Mouse (Mus musculus): ENCODE results near the gene Ccdc125. TPM values are rescaled to one million over a fixed set of nuclear protein-coding genes. Genes with fewer than 3 reads are reported as not detected.
"Not testable (repeated sequence)": the region's sequence is repeated elsewhere in the genome, so short reads cannot be mapped to it uniquely, and the experiment has no call there.

The Ccdc125 gene
- polyA plus RNA-seq, 1 experiment from 2014 or later: 4.9 TPM

DNA sequence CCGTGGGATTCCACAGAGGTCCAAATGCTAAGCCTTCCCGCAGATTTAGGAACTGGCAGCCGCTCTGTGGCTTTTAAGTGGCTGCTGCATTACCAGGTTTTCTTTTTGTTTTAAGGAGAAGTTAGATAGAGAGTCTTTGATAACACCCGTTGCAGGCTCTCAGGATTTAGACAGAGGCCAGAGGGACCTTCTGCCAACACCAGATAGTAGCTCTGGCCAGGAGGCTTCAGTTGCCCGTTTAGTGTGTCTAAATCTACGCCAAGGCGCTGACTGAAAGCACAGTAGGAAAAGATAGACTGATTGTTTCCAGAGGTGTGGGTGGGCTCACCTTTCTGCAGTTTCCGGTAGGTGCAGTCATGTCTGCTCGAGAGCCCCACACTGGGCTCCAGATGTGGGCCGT lies 55.7 kb downstream of the Ccdc125 start:
- Histone ChIP-seq H3K9ac (ENCODE audit: low read length) (no peak overlapping the region), H3K27ac (replicated peaks) (no peak overlapping the region), H3K9me3 (ENCODE audit: control insufficient read depth, low read length) (no peaks in the 10 kb centered on the region), H3K4me2 (replicated peaks; ENCODE audit: low read depth) (no peak overlapping the region), H3K36me3 (ENCODE audit: control insufficient read depth, insufficient read depth, low read length) (peaks cover 8% of the 10 kb centered on the region; the same call in 1 of the 2 replicates), H3K27me3 (ENCODE audit: control insufficient read depth, insufficient read depth, low read length) (no peaks in the 10 kb centered on the region), H3K4me3 (ENCODE audit: low read depth, low read length) (no peak overlapping the region), H3K4me1 (replicated peaks; ENCODE audit: control insufficient read depth, insufficient read depth) (0 out of 2 replicates have a peak, but pooled peaks cover 3% of the 10 kb centered on the region)
- ATAC-seq (ENCODE audit: low FRiP score, low TSS enrichment): no peak
- no peak for TF ChIP-seq CTCF (IDR thresholded peaks at IDR 0.05; ENCODE audit: low read depth)
- no peak for TF ChIP-seq EP300 (optimal IDR thresholded peaks at IDR 0.05)
- no peak for DNase-seq (ENCODE audit: low spot score)
- WGBS: 87% methylated on average over 10 of the region's 10 CpGs

DNA sequence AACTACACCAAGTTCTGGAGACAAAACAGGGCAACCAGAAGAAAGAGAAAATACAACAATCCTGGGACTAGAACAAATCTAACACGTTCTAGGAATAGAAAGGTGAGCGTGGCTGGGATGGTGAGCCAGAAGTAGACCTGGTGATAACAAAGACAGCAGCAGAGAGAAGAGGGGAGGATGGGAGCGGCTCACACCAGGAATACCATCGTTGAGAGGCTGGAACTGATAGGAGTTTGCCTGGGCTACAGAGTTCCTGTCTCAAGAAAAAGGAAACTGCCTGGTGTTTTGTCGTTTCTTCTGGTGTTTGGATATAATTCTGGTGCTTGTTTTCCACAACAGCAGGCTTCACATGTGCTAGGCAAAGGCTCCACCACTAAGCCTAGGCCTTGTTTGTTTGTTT lies 58.6 kb downstream of the Ccdc125 start:
- DNase-seq (ENCODE audit: low spot score): no peak
- WGBS: 89% methylated on average over 5 of the region's 5 CpGs
- Histone ChIP-seq H3K36me3 (ENCODE audit: control insufficient read depth, insufficient read depth, low read length) (peaks cover 5% of the 10 kb centered on the region; the same call in 1 of the 2 replicates), H3K27ac (replicated peaks) (no peak overlapping the region), H3K27me3 (ENCODE audit: control insufficient read depth, insufficient read depth, low read length) (no peaks in the 10 kb centered on the region), H3K4me1 (replicated peaks; ENCODE audit: control insufficient read depth, insufficient read depth) (0 out of 2 replicates have a peak, but pooled peaks cover 3% of the 10 kb centered on the region), H3K4me2 (replicated peaks; ENCODE audit: low read depth) (no peak overlapping the region), H3K4me3 (ENCODE audit: low read depth, low read length) (no peak overlapping the region), H3K9me3 (ENCODE audit: control insufficient read depth, low read length) (no peaks in the 10 kb centered on the region), H3K9ac (ENCODE audit: low read length) (no peak overlapping the region)
- ATAC-seq (ENCODE audit: low FRiP score, low TSS enrichment): no peak
- TF ChIP-seq CTCF (IDR thresholded peaks at IDR 0.05; ENCODE audit: low read depth): no peak
- no peak for TF ChIP-seq EP300 (optimal IDR thresholded peaks at IDR 0.05)

DNA sequence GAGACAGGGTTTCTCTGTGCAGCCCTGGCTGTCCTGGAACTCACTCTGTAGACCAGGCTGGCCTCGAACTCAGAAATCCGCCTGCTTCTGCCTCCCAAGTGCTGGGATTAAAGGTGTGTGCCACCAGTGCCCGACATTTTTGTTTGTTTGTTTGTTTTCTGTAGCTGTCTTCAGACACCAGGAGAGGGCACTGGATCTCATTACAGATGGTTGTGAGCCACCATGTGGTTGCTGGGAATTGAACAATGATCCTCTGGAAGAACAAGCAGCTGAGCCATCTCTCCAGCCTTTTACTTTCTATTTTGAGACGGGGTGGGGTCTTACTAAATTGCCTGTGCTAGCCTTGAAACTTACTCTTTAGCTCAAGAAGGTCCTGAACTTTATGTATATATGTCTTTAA lies 59.0 kb downstream of the Ccdc125 start:
- H3K36me3 ChIP-seq (ENCODE audit: control insufficient read depth, insufficient read depth, low read length); ATAC-seq (ENCODE audit: low FRiP score, low TSS enrichment); H3K4me3 ChIP-seq (ENCODE audit: low read depth, low read length); H3K27me3 ChIP-seq (ENCODE audit: control insufficient read depth, insufficient read depth, low read length); H3K27ac ChIP-seq (replicated peaks); DNase-seq (ENCODE audit: low spot score); H3K9ac ChIP-seq (ENCODE audit: low read length); H3K4me2 ChIP-seq (replicated peaks; ENCODE audit: low read depth); H3K4me1 ChIP-seq (replicated peaks; ENCODE audit: control insufficient read depth, insufficient read depth); H3K9me3 ChIP-seq (ENCODE audit: control insufficient read depth, low read length): not testable (repeated sequence)
- 0 out of 2 replicates have a peak, but pooled peaks have one; percentile 8 for TF ChIP-seq CTCF (IDR thresholded peaks at IDR 0.05; ENCODE audit: low read depth)
- WGBS: 91% methylated on average over 4 of the region's 4 CpGs

DNA sequence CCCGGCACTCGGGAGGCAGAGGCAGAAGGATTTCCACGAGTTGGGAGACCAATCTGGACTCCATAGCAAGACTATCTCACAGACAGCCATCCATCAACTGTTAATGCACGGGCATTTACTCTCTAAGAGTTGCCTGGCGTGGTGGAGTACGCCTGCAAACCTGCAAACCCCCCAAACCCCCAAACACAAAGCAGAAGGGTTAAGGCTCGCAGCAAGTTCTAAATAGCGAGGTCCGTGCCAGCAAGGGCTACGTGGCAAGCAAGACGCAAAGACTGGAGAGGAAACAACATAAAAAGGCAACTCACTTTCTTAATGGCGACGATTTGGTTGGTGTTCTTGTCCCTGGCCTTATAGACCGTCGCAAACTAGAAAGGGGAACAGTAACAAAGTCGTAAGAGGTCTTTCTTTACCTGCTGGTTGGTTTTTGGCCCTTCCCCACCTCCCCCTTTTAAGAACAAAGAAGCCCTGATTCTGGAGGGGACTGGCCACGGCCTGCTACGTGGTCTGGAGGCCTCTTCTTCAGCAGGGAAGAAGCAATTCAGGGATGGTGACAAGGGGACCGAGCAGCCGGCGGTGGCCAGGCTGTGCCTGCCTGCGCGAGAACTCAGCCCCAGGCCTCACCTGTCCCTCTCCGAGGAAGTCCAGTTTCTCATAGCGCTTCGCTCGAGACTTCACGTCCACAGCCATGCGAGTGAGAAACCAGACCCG lies 60.8 kb downstream of the Ccdc125 start:
- under 1% methylated on average over 30 of the region's 30 CpGs for WGBS

DNA sequence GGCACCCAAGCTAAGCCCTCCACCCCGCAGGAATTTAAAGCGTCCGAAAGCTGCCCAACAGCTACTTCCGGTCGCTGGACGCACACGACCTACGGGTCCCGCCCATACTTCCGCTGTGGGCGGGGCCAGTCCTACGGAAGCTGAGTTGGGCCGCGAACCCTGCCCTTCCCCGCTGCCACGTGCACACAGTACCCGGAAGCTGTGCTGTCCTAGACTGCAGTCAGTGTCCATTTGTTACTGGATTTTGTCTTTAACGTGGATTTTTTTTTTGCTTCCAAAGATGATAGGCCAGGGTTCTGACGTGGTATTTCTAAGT lies 61.3 kb downstream of the Ccdc125 start, which contains the start of gene Cdk7:
Cdk7 (minus strand) TSS at position 79 of the 316 bp plus-strand sequence.
- Histone ChIP-seq H3K36me3 (ENCODE audit: control insufficient read depth, insufficient read depth, low read length) (peaks cover 4% of the 10 kb centered on the region; the same call in 1 of the 2 replicates), H3K4me1 (replicated peaks; ENCODE audit: control insufficient read depth, insufficient read depth) (0 out of 2 replicates have a peak, but pooled peaks cover 3% of the 10 kb centered on the region), H3K27ac (replicated peaks) (peak within 1 kb of the TSS; percentile 94), H3K27me3 (ENCODE audit: control insufficient read depth, insufficient read depth, low read length) (no peaks in the 10 kb centered on the region), H3K9me3 (ENCODE audit: control insufficient read depth, low read length) (no peaks in the 10 kb centered on the region), H3K4me3 (ENCODE audit: low read depth, low read length) (peak within 1 kb of the TSS; percentile 86), H3K4me2 (replicated peaks; ENCODE audit: low read depth) (peak within 1 kb of the TSS; percentile 90), H3K9ac (ENCODE audit: low read length) (peak within 1 kb of the TSS; percentile 92)
- peak; percentile 96 for DNase-seq (ENCODE audit: low spot score)
- TF ChIP-seq EP300 (optimal IDR thresholded peaks at IDR 0.05): peak; percentile 26
- TF ChIP-seq CTCF (IDR thresholded peaks at IDR 0.05; ENCODE audit: low read depth): no peak
- under 1% methylated on average over 19 of the region's 19 CpGs for WGBS
- peak; percentile 99 for ATAC-seq (ENCODE audit: low FRiP score, low TSS enrichment)

More for the DNA sequence above, 60.8 kb downstream of the Ccdc125 start:
- Histone ChIP-seq H3K4me1 (replicated peaks; ENCODE audit: control insufficient read depth, insufficient read depth) (0 out of 2 replicates have a peak, but pooled peaks cover 3% of the 10 kb centered on the region), H3K36me3 (ENCODE audit: control insufficient read depth, insufficient read depth, low read length) (peaks cover 6% of the 10 kb centered on the region; the same call in 1 of the 2 replicates), H3K9ac (ENCODE audit: low read length) (peak overlapping the region; percentile 92), H3K4me2 (replicated peaks; ENCODE audit: low read depth) (peak overlapping the region; percentile 90), H3K27ac (replicated peaks) (peak overlapping the region; percentile 94), H3K4me3 (ENCODE audit: low read depth, low read length) (peak overlapping the region; percentile 86), H3K27me3 (ENCODE audit: control insufficient read depth, insufficient read depth, low read length) (no peaks in the 10 kb centered on the region), H3K9me3 (ENCODE audit: control insufficient read depth, low read length) (no peaks in the 10 kb centered on the region)
- TF ChIP-seq EP300 (optimal IDR thresholded peaks at IDR 0.05): no peak
- TF ChIP-seq CTCF (IDR thresholded peaks at IDR 0.05; ENCODE audit: low read depth): no peak
- DNase-seq (ENCODE audit: low spot score) (peak; percentile 38), ATAC-seq (ENCODE audit: low FRiP score, low TSS enrichment) (no peak)

DNA sequence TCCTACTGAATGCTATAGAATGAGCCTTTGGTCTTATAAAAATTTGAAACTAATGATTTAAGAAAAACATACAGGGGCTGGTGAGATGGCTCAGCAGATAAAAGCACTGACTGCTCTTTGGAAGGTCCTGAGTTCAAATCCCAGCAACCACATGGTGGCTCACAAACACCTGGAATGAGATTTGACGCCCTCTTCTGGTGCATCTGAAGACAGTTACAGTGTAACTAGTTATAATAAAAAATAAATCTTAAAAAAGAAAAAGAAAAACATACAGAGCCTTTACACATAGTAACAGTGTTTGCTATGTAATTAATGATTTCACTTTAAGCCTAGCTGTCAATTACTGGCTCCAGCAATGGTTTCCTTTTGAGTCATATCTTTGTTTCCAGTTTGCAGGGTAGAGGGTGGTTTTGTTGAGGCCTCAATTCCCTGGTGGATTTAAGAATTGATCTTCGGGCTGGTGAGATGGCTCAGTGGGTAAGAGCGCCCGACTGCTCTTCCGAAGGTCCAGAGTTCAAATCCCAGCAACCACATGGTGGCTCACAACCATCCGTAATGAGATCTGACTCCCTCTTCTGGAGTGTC lies 62.0 kb downstream of the Ccdc125 start:
- peak; percentile 42; the same call in 1 of the 2 replicates for TF ChIP-seq CTCF (IDR thresholded peaks at IDR 0.05; ENCODE audit: low read depth)
- 84% methylated on average over 5 of the region's 6 CpGs for WGBS
- H3K9ac ChIP-seq (ENCODE audit: low read length); DNase-seq (ENCODE audit: low spot score); ATAC-seq (ENCODE audit: low FRiP score, low TSS enrichment); H3K36me3 ChIP-seq (ENCODE audit: control insufficient read depth, insufficient read depth, low read length); H3K9me3 ChIP-seq (ENCODE audit: control insufficient read depth, low read length); H3K4me3 ChIP-seq (ENCODE audit: low read depth, low read length); H3K4me1 ChIP-seq (replicated peaks; ENCODE audit: control insufficient read depth, insufficient read depth); H3K27me3 ChIP-seq (ENCODE audit: control insufficient read depth, insufficient read depth, low read length): not testable (repeated sequence)
- Histone ChIP-seq H3K4me2 (replicated peaks; ENCODE audit: low read depth) (peak overlapping the region; percentile 40; the same call in 1 of the 2 replicates), H3K27ac (replicated peaks) (peak overlapping the region; percentile 94)
